Mouse (Mus musculus) CH12.LX (cell line): ENCODE measurements at regions not wholly inside any gene's neighbourhood (a gene's known extent, or its start where the extent isn't known, plus 50 kb on each side); places are given as distances from the start of the nearest gene placed in this dataset.
"Not testable (repeated sequence)": the region's sequence is repeated elsewhere in the genome, so short reads cannot be mapped to it uniquely, and the experiment has no call there.

Experiments
- DNase-seq: peaks from one replicate; pipeline ENCODE4 v3.0.0-alpha.2; 2013; ENCODE audit errors: extremely low read depth
- H3K27ac ChIP-seq: 2 replicates; pipeline ENCODE4 v1.5.1; 2012; ENCODE audit warnings: low read depth, mild to moderate bottlenecking, control low read depth, moderate library complexity; ENCODE audit not compliant: insufficient read depth
- H3K27me3 ChIP-seq: replicated peaks from 2 replicates; pipeline ENCODE3; 2012; ENCODE audit warnings: inconsistent platforms
- H3K36me3 ChIP-seq, 2 experiments: replicated peaks in 1 of 2; 2 replicates each; pipeline versions ENCODE3 to v1.6.1; 2012; ENCODE audit warnings: inconsistent platforms in 1 of 2, low read length in 1 of 2, mild to moderate bottlenecking in 1 of 2, mixed read lengths in 1 of 2, moderate library complexity in 1 of 2; ENCODE audit not compliant: control insufficient read depth in 1 of 2, insufficient read depth in 1 of 2
- H3K4me1 ChIP-seq, 2 experiments: 2 replicates each; pipeline ENCODE4 v1.6.1; 2012; ENCODE audit warnings: inconsistent platforms in 1 of 2, moderate library complexity in 1 of 2; ENCODE audit not compliant: insufficient read depth in 2 of 2, control insufficient read depth in 1 of 2
- H3K4me2 ChIP-seq: 2 replicates; pipeline ENCODE4 v1.6.1; 2012; ENCODE audit warnings: low read depth, mild to moderate bottlenecking, control low read depth; ENCODE audit not compliant: poor library complexity, insufficient read depth, severe bottlenecking
- H3K4me3 ChIP-seq, 3 experiments: fragments of 150-350 bp in 1 of 3; sonication (generic) in 1 of 3; replicated peaks in 1 of 3; 2 replicates each; pipeline versions ENCODE3 to v1.5.1; 2011 to 2012; ENCODE audit warnings: low read depth in 2 of 3, low read length in 2 of 3, mild to moderate bottlenecking in 2 of 3, moderate library complexity in 2 of 3, control low read depth in 1 of 3, improper control_type of control experiment in 1 of 3, inconsistent platforms in 1 of 3, mixed read lengths in 1 of 3; ENCODE audit not compliant: poor library complexity in 1 of 3
- H3K79me2 ChIP-seq: replicated peaks from 2 replicates; pipeline ENCODE4 v1.6.1; 2012; ENCODE audit warnings: mild to moderate bottlenecking, moderate library complexity; ENCODE audit not compliant: control insufficient read depth, poor library complexity, insufficient read depth, severe bottlenecking; ENCODE audit errors: extremely low read depth
- H3K9ac ChIP-seq: 2 replicates; pipeline ENCODE4 v1.6.1; 2012; ENCODE audit warnings: low read depth, mild to moderate bottlenecking, control low read depth, moderate library complexity; ENCODE audit not compliant: insufficient read depth
- H3K9me3 ChIP-seq: replicated peaks from 2 replicates; pipeline ENCODE3; 2012; ENCODE audit warnings: low read length, inconsistent platforms, mixed read lengths
- KAT2A ChIP-seq: IDR thresholded peaks from 2 replicates; pipeline ENCODE4 v1.6.1; 2012; ENCODE audit warnings: low read length, improper control_type of control experiment, inconsistent platforms; ENCODE audit not compliant: insufficient replicate concordance
- NRF1 ChIP-seq: IDR thresholded peaks from 2 replicates; pipeline ENCODE4 v1.6.1; 2014; ENCODE audit warnings: low read depth, mild to moderate bottlenecking, inconsistent platforms, low read length, improper control_type of control experiment, moderate library complexity
- POLR2A ChIP-seq: IDR thresholded peaks from 2 replicates; pipeline ENCODE4 v1.6.1; 2011; ENCODE audit warnings: low read depth, mild to moderate bottlenecking, improper control_type of control experiment, low read length
- RAD21 ChIP-seq: IDR thresholded peaks from 2 replicates; pipeline ENCODE4 v1.6.1; 2011; ENCODE audit warnings: low read depth, mild to moderate bottlenecking, low read length, improper control_type of control experiment, moderate library complexity
- TCF12 ChIP-seq: IDR thresholded peaks from 2 replicates; pipeline ENCODE4 v1.6.1; 2014; ENCODE audit warnings: low read depth, mild to moderate bottlenecking, inconsistent platforms, low read length, improper control_type of control experiment
- ZC3H11A ChIP-seq: IDR thresholded peaks from 2 replicates; pipeline ENCODE4 v1.6.1; 2012; ENCODE audit warnings: low read depth, mild to moderate bottlenecking, inconsistent platforms, low read length, improper control_type of control experiment
- ZMIZ1 ChIP-seq: IDR thresholded peaks from 2 replicates; pipeline ENCODE4 v1.6.1; 2012; ENCODE audit warnings: low read depth, mild to moderate bottlenecking, inconsistent platforms, low read length, improper control_type of control experiment
- ZNF384 ChIP-seq: IDR thresholded peaks from 2 replicates; pipeline ENCODE4 v1.6.1; 2012; ENCODE audit warnings: low read depth, low read length, improper control_type of control experiment, inconsistent platforms
- dilution Hi-C: fragments of 300-500 bp; cut with MboI; formaldehyde crosslinking; loops from 2 replicates; pipeline ENCODE4 v1.14.3; 2020; ENCODE audit warnings: low sequenced_read_pairs; ENCODE audit not compliant: extremely low pct_unique_long_range_greater_than_20kb, extremely low pct_ligation_motif_present
- in situ Hi-C: fragments of 300-500 bp; cut with MboI; formaldehyde crosslinking; loops from 3 replicates; pipeline ENCODE4 v1.14.3; 2019; ENCODE audit warnings: low sequenced_read_pairs, low pct_ligation_motif_present, low pct_unique_long_range_greater_than_20kb, mixed read lengths

GRCm38 (mm10) chrX:50580200-50580599 is 151.9 kb upstream of the Olfr1324 start:
- no peak overlapping the region for H3K4me3 ChIP-seq

GRCm38 (mm10) chrX:50576824-50577223 is 148.5 kb upstream of the Olfr1324 start:
- Histone ChIP-seq H3K4me2 (no peak overlapping the region), H3K79me2 (no peaks in the 10 kb centered on the region), H3K36me3 (peaks cover 15 to 25% of the 10 kb centered on the region in 2 experiments), H3K9me3 (no peaks in the 10 kb centered on the region), H3K4me3 (no peak overlapping the region), H3K27me3 (no peaks in the 10 kb centered on the region), H3K9ac (no peak overlapping the region), H3K4me1 (no peaks in the 10 kb centered on the region), H3K27ac (no peak overlapping the region)
- in situ Hi-C loops: no loop called here
- no peak for DNase-seq
- TF ChIP-seq POLR2A: no peak
- TF ChIP-seq ZNF384: peak; percentile 88
- dilution Hi-C loops: no loop called here

More at GRCm38 (mm10) chrX:50580200-50580599, 151.9 kb upstream of the Olfr1324 start:
- H3K9ac ChIP-seq: no peak overlapping the region
- H3K27me3 ChIP-seq: no peaks in the 10 kb centered on the region
- no peaks in the 10 kb centered on the region for H3K9me3 ChIP-seq
- in situ Hi-C loops (no loop called here), dilution Hi-C loops (no loop called here)
- TF ChIP-seq ZNF384 (peak; percentile 69), ZMIZ1 (no peak)
- no peak overlapping the region for H3K4me2 ChIP-seq
- peaks cover 26 to 35% of the 10 kb centered on the region in 2 experiments for H3K36me3 ChIP-seq
- H3K4me1 ChIP-seq: no peaks in the 10 kb centered on the region
- DNase-seq: no peak
- H3K27ac ChIP-seq: no peak overlapping the region
- H3K79me2 ChIP-seq: no peaks in the 10 kb centered on the region

DNA sequence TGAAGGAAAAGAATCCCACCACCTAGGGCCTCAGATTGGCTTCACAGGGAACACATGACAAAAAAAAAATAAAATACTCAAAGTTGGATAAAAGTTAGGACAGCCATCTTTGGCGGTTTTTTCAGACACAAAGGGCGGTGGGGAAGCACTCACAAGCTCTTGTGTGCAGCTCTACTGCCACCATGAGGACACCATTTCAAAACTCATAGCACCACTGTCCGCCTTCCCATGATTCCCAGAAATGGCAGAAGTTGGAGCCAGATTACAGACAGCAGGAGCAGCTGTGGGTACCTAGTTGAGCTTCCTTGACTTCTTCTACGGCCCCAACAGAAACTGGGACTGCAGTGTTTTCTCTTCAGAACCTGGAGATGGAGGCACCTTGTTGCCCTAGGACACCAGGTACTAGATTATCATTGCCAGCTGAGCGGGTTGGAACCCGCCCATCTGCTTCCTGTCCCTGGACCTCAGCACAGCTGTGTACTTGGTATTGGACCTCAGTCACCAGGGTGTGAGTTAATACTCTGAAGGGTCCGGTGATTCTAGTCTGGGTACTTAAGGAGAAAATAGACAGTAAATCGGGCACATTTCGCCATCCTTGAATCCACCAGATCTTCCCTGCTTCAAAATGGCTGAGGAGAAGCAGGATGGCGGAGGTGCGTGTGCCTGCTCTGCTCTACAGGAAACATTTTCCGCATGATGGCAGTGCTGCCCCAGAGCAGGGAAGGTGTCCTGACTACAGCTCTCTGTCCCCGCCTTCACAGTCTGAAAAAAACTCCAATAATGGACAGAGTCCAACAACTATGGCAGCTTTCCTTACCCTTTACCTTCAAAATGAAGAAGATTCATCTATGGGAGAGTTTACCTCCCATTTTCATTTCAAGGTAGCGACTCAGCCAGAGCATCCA is 144.1 kb upstream of the Olfr1324 start:
- H3K79me2 ChIP-seq, in situ Hi-C loops, DNase-seq, H3K9ac ChIP-seq, H3K4me3 ChIP-seq, dilution Hi-C loops, H3K9me3 ChIP-seq, H3K27me3 ChIP-seq, H3K4me2 ChIP-seq, H3K27ac ChIP-seq, H3K4me1 ChIP-seq: not testable (repeated sequence)
- peak; percentile 78 for TF ChIP-seq ZNF384
- peaks cover 17 to 28% of the 10 kb centered on the region in 2 experiments for H3K36me3 ChIP-seq

DNA sequence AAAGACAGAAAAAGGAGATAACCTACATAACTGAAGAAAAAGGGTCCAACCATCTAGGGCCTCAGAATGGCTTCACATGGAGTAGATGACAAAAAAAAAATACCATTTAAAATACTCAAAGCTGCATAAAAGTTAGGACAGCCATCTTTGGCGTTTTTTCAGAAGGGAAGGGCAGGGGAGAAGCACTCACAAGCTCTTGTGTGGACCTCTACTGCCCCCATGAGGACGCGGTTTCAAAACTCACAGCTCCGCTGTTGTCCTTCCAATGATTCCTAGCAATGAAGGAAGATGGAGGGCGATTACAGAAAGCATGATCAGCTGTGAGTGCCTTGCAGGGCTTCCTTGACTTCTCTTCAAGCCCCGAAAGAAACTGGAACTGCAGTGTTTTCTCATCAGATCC is 140.8 kb upstream of the Olfr1324 start:
- no peak overlapping the region for H3K9ac ChIP-seq
- H3K27me3 ChIP-seq: no peaks in the 10 kb centered on the region
- no peak for TF ChIP-seq ZC3H11A
- TF ChIP-seq TCF12: no peak
- TF ChIP-seq RAD21: no peak
- no peak for TF ChIP-seq KAT2A
- no peak for TF ChIP-seq NRF1
- no peak overlapping the region for H3K4me2 ChIP-seq
- H3K79me2 ChIP-seq: no peaks in the 10 kb centered on the region
- no peak overlapping the region for H3K27ac ChIP-seq
- dilution Hi-C loops (no loop called here), in situ Hi-C loops (no loop called here)
- DNase-seq: no peak
- no peaks in the 10 kb centered on the region for H3K9me3 ChIP-seq
- peaks cover 36 to 43% of the 10 kb centered on the region in 2 experiments for H3K36me3 ChIP-seq
- no peak overlapping the region for H3K4me3 ChIP-seq
- H3K4me1 ChIP-seq: no peaks in the 10 kb centered on the region
